Mouse (Mus musculus) heart, postnatal 0 days (tissue): ENCODE measurements around the gene Orm2.

ENCODE experiments used
- CTCF ChIP-seq: IDR thresholded peaks from 2 replicates; pipeline ENCODE4 v1.5.1; 2016; ENCODE audit warnings: antibody characterized with exemption, control low read depth, low read depth
- EP300 ChIP-seq: IDR thresholded peaks from 2 replicates; pipeline ENCODE4 v1.6.1; 2016; ENCODE audit warnings: antibody characterized with exemption, low read depth

DNA sequence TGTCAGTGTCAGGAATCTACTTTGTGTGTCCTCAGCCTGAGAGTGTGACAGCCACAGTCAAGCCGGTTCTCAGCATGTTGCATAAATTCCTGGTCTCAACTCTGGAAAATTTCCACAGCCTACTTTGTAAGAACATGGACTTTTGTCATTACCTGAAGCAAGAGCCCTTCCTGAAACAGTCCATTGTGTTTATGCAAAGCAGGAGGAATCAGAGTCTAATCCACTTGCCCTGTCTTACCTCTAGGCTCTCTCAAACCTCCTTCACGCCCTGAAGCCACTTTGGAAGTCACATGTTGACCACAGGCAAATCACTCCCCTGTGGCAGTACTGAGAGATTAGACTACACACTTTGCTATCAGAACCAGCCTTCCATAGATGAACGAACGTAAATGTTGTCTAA is 19.8 kb upstream of the Orm2 start:
- TF ChIP-seq CTCF (no peak), EP300 (no peak)
